Mouse (Mus musculus) forebrain, embryonic 12.5 days (tissue): ENCODE measurements around the gene Epn2. TPM values are rescaled to one million over a fixed set of nuclear protein-coding genes. Genes with fewer than 3 reads are reported as not detected.
A peak's percentile ranks its signal among the peaks of the same experiment; 100 is the strongest.

Source experiments
- ATAC-seq: fragments of 200-750 bp; cut with Nextera tagmentation; 2 replicates; pipeline ENCODE4 v1.8.0; 2017; ENCODE audit warnings: moderate TSS enrichment; ENCODE audit not compliant: low FRiP score
- H3K27ac ChIP-seq: fragments of 300-500 bp; sonication (generic); 2 replicates; pipeline ENCODE4 v1.5.1; 2016; ENCODE audit warnings: mild to moderate bottlenecking
- H3K27me3 ChIP-seq: fragments of 300-500 bp; sonication (generic); 2 replicates; pipeline ENCODE4 v1.6.1; 2016; ENCODE audit warnings: mild to moderate bottlenecking
- H3K36me3 ChIP-seq: fragments of 300-500 bp; sonication (generic); replicated peaks from 2 replicates; pipeline ENCODE4 v1.6.1; 2016; ENCODE audit warnings: mild to moderate bottlenecking
- H3K4me1 ChIP-seq: fragments of 300-500 bp; sonication (generic); 2 replicates; pipeline ENCODE4 v1.6.1; 2016
- H3K4me2 ChIP-seq: fragments of 300-500 bp; sonication (generic); 2 replicates; pipeline ENCODE4 v1.6.1; 2016; ENCODE audit warnings: mild to moderate bottlenecking, moderate library complexity
- H3K4me3 ChIP-seq: fragments of 300-500 bp; sonication (generic); replicated peaks from 2 replicates; pipeline ENCODE4 v1.5.1; 2016; ENCODE audit warnings: mild to moderate bottlenecking
- H3K9ac ChIP-seq: fragments of 300-500 bp; sonication (generic); 2 replicates; pipeline ENCODE4 v1.6.1; 2016; ENCODE audit warnings: mild to moderate bottlenecking
- H3K9me3 ChIP-seq: fragments of 300-500 bp; sonication (generic); 2 replicates; pipeline ENCODE4 v1.6.1; 2016
- WGBS: fragments of 180-500 bp; shearing (Covaris S2); methylation state at CpG from one replicate; pipeline ENCODE4 v1.1.7; 2016; 5-methylcytosine and 5-hydroxymethylcytosine counted together
- polyA plus RNA-seq: library from polyadenylated mRNA; unstranded; fragments of >200 nt; fragmentation: Nextera tagmentation; extraction: Ambion mirVana; gene quantifications from 2 replicates; pipeline ENCODE4 v1.2.1, GENCODE M21; 2016

The Epn2 gene
- polyA plus RNA-seq, 1 experiment from 2014 or later, result 35.5 TPM

GRCm38 (mm10) chr11:61484613-61485540 lies 94.6 kb downstream of the Epn2 start, which contains the start of gene Mfap4:
Gene Mfap4, plus strand, starts transcription at chr11:61485431.
- H3K9me3 ChIP-seq, result no peaks in the 10 kb centered on the region
- peak within 1 kb of the TSS; percentile 97 for H3K27ac ChIP-seq
- H3K4me1 ChIP-seq, result peaks cover 55% of the 10 kb centered on the region
- peak within 1 kb of the TSS; percentile 49 for H3K4me2 ChIP-seq
- H3K4me3 ChIP-seq, result peak within 1 kb of the TSS; percentile 31
- WGBS, result 3% methylated on average over 19 of the region's 20 CpGs
- H3K36me3 ChIP-seq, result peaks cover 27% of the 10 kb centered on the region
- peak; percentile 89 for ATAC-seq
- peaks cover 6% of the 10 kb centered on the region; the same call in 1 of the 2 replicates for H3K27me3 ChIP-seq
- peak within 1 kb of the TSS; percentile 53 for H3K9ac ChIP-seq

- H3K27me3 ChIP-seq, result peaks cover 6% of the 10 kb centered on the region; the same call in 1 of the 2 replicates
- H3K4me3 ChIP-seq, result no peak overlapping the region
- H3K36me3 ChIP-seq, result peaks cover 20% of the 10 kb centered on the region
- H3K27ac ChIP-seq, result peak overlapping the region; percentile 97
- ATAC-seq, result no peak
- WGBS, result 13% methylated on average over 10 of the region's 10 CpGs
- H3K4me1 ChIP-seq, result peaks cover 50% of the 10 kb centered on the region
- no peaks in the 10 kb centered on the region for H3K9me3 ChIP-seq
- H3K4me2 ChIP-seq, result peak overlapping the region; percentile 49
- H3K9ac ChIP-seq, result peak overlapping the region; percentile 42
Observed at GRCm38 (mm10) chr11:61484256-61484612, 95.3 kb downstream of the Epn2 start.

- peak overlapping the region; percentile 97 for H3K27ac ChIP-seq
- WGBS, result 46% methylated on average over 13 of the region's 13 CpGs
- no peak overlapping the region for H3K4me2 ChIP-seq
- H3K9ac ChIP-seq, result no peak overlapping the region
- ATAC-seq, result no peak
- H3K27me3 ChIP-seq, result peaks cover 6% of the 10 kb centered on the region; the same call in 1 of the 2 replicates
- H3K4me1 ChIP-seq, result peaks cover 47% of the 10 kb centered on the region
- no peaks in the 10 kb centered on the region for H3K9me3 ChIP-seq
- peaks cover 12% of the 10 kb centered on the region for H3K36me3 ChIP-seq
- H3K4me3 ChIP-seq, result no peak overlapping the region
Observed at GRCm38 (mm10) chr11:61483226-61483845, 96.2 kb downstream of the Epn2 start.

GRCm38 (mm10) chr11:61481239-61482090 lies 98.0 kb downstream of the Epn2 start:
- no peak overlapping the region for H3K9ac ChIP-seq
- no peak overlapping the region for H3K27ac ChIP-seq
- no peak overlapping the region for H3K4me3 ChIP-seq
- 76% methylated on average over 9 of the region's 9 CpGs for WGBS
- H3K4me2 ChIP-seq, result no peak overlapping the region
- H3K36me3 ChIP-seq, result no peaks in the 10 kb centered on the region
- no peak for ATAC-seq
- H3K9me3 ChIP-seq, result no peaks in the 10 kb centered on the region
- peaks cover 47% of the 10 kb centered on the region for H3K4me1 ChIP-seq
- peaks cover 10% of the 10 kb centered on the region; the same call in 1 of the 2 replicates for H3K27me3 ChIP-seq

- H3K27me3 ChIP-seq, result peaks cover 10% of the 10 kb centered on the region; the same call in 1 of the 2 replicates
- no peaks in the 10 kb centered on the region for H3K9me3 ChIP-seq
- no peak overlapping the region for H3K27ac ChIP-seq
- H3K9ac ChIP-seq, result no peak overlapping the region
- no peak for ATAC-seq
- H3K36me3 ChIP-seq, result no peaks in the 10 kb centered on the region
- no peak overlapping the region for H3K4me3 ChIP-seq
- whole genome bisulfite sequencing, result 85% methylated on average over 4 of the region's 4 CpGs
- H3K4me1 ChIP-seq, result peaks cover 21% of the 10 kb centered on the region
- no peak overlapping the region for H3K4me2 ChIP-seq
Observed at GRCm38 (mm10) chr11:61478788-61479187, 100.7 kb downstream of the Epn2 start.

- Histone ChIP-seq H3K4me1 (peaks cover 15% of the 10 kb centered on the region), H3K4me3 (no peak overlapping the region), H3K9ac (0 out of 2 replicates have a peak overlapping the region, but pooled peaks have one; percentile 7), H3K4me2 (peak overlapping the region; percentile 43), H3K27me3 (peaks cover 10% of the 10 kb centered on the region; the same call in 1 of the 2 replicates), H3K27ac (0 out of 2 replicates have a peak overlapping the region, but pooled peaks have one; percentile 31), H3K36me3 (no peaks in the 10 kb centered on the region), H3K9me3 (no peaks in the 10 kb centered on the region)
- WGBS, result 51% methylated on average over 17 of the region's 17 CpGs
- no peak for ATAC-seq
Observed at GRCm38 (mm10) chr11:61477566-61478508, 101.7 kb downstream of the Epn2 start.

- Histone ChIP-seq H3K27me3 (peaks cover 9% of the 10 kb centered on the region; the same call in 1 of the 2 replicates), H3K9me3 (no peaks in the 10 kb centered on the region), H3K27ac (no peak overlapping the region), H3K4me3 (peak overlapping the region; percentile 7; the same call in 1 of the 2 replicates), H3K36me3 (no peaks in the 10 kb centered on the region), H3K4me2 (peak overlapping the region; percentile 43), H3K4me1 (peaks cover 15% of the 10 kb centered on the region), H3K9ac (no peak overlapping the region)
- WGBS, result 53% methylated on average over 12 of the region's 12 CpGs
- no peak for ATAC-seq
Observed at GRCm38 (mm10) chr11:61476786-61477382, 102.6 kb downstream of the Epn2 start.

GRCm38 (mm10) chr11:61473630-61474029 lies 105.9 kb downstream of the Epn2 start:
- Histone ChIP-seq H3K4me2 (no peak overlapping the region), H3K4me1 (peaks cover 15% of the 10 kb centered on the region), H3K4me3 (no peak overlapping the region), H3K9me3 (no peaks in the 10 kb centered on the region), H3K36me3 (no peaks in the 10 kb centered on the region), H3K27me3 (0 out of 2 replicates have a peak, but pooled peaks cover 4% of the 10 kb centered on the region), H3K9ac (no peak overlapping the region), H3K27ac (no peak overlapping the region)
- ATAC-seq, result no peak
- 82% methylated on average over 4 of the region's 4 CpGs for WGBS

GRCm38 (mm10) chr11:61470880-61471279 lies 108.6 kb downstream of the Epn2 start:
- no peaks in the 10 kb centered on the region for H3K27me3 ChIP-seq
- no peaks in the 10 kb centered on the region for H3K4me1 ChIP-seq
- H3K27ac ChIP-seq, result no peak overlapping the region
- no peak for ATAC-seq
- H3K4me3 ChIP-seq, result no peak overlapping the region
- no peaks in the 10 kb centered on the region for H3K36me3 ChIP-seq
- no peak overlapping the region for H3K4me2 ChIP-seq
- no peak overlapping the region for H3K9ac ChIP-seq
- H3K9me3 ChIP-seq, result no peaks in the 10 kb centered on the region

- 81% methylated on average over 7 of the region's 7 CpGs for WGBS
Observed at GRCm38 (mm10) chr11:61469317-61469917, 110.1 kb downstream of the Epn2 start.

More at GRCm38 (mm10) chr11:61469317-61469917, 110.1 kb downstream of the Epn2 start:
- H3K27ac ChIP-seq, result no peak overlapping the region
- H3K4me1 ChIP-seq, result no peaks in the 10 kb centered on the region
- no peak for ATAC-seq
- H3K4me2 ChIP-seq, result no peak overlapping the region
- H3K4me3 ChIP-seq, result no peak overlapping the region
- no peaks in the 10 kb centered on the region for H3K9me3 ChIP-seq
- no peak overlapping the region for H3K9ac ChIP-seq
- no peaks in the 10 kb centered on the region for H3K36me3 ChIP-seq
- no peaks in the 10 kb centered on the region for H3K27me3 ChIP-seq
